Mouse (Mus musculus) forebrain, embryonic 16.5 days (tissue): ENCODE measurements around the gene Grid1. TPM values are rescaled to one million over a fixed set of nuclear protein-coding genes. Genes with fewer than 3 reads are reported as not detected.

Source experiments
- ATAC-seq: fragments of 200-750 bp; cut with Nextera tagmentation; 2 replicates; pipeline ENCODE4 v1.8.0; 2017; ENCODE audit warnings: mild to moderate bottlenecking, moderate library complexity
- H3K27ac ChIP-seq: fragments of 300-500 bp; sonication (generic); 2 replicates; pipeline ENCODE4 v1.5.1; 2014; ENCODE audit warnings: low read length, control low read depth
- H3K27me3 ChIP-seq: fragments of 300-500 bp; sonication (generic); replicated peaks from 2 replicates; pipeline ENCODE4 v1.6.1; 2014; ENCODE audit warnings: low read length; ENCODE audit not compliant: control insufficient read depth, insufficient read depth
- H3K36me3 ChIP-seq: fragments of 300-500 bp; sonication (generic); 2 replicates; pipeline ENCODE4 v1.6.1; 2014; ENCODE audit not compliant: control insufficient read depth, insufficient read depth
- H3K4me1 ChIP-seq: fragments of 300-500 bp; sonication (generic); replicated peaks from 2 replicates; pipeline ENCODE4 v1.6.1; 2014; ENCODE audit warnings: low read length; ENCODE audit not compliant: control insufficient read depth, insufficient read depth
- H3K4me2 ChIP-seq: fragments of 300-500 bp; sonication (generic); 2 replicates; pipeline ENCODE4 v1.6.1; 2014; ENCODE audit warnings: mild to moderate bottlenecking, low read length, control low read depth
- H3K4me3 ChIP-seq: fragments of 300-500 bp; sonication (generic); replicated peaks from 2 replicates; pipeline ENCODE4 v1.5.1; 2014; ENCODE audit warnings: mild to moderate bottlenecking, low read length, control low read depth
- H3K9ac ChIP-seq: fragments of 300-500 bp; sonication (generic); replicated peaks from 2 replicates; pipeline ENCODE4 v1.6.1; 2014; ENCODE audit warnings: low read depth, low read length, control low read depth
- H3K9me3 ChIP-seq: fragments of 300-500 bp; sonication (generic); 2 replicates; pipeline ENCODE4 v1.6.1; 2016; ENCODE audit warnings: low read length; ENCODE audit not compliant: control insufficient read depth
- WGBS: fragments of 180-500 bp; shearing (Covaris S2); extraction: QIAGEN DNeasy Blood & Tissue Kit; methylation state at CpG from one replicate; pipeline ENCODE4 v1.1.7; 2014; 5-methylcytosine and 5-hydroxymethylcytosine counted together
- polyA plus RNA-seq: library from polyadenylated mRNA; unstranded; fragments of >200 nt; fragmentation: Nextera tagmentation; extraction: Ambion mirVana; gene quantifications from 2 replicates; pipeline ENCODE4 v1.2.1, GENCODE M21; 2015

The Grid1 gene
- 2.3 and 4.5 TPM in 2 replicates for polyA plus RNA-seq

GRCm38 (mm10) chr14:34819919-34820652, at the start of gene Grid1:
Gene Grid1 (plus strand): TSS chr14:34820108.
- Histone ChIP-seq H3K4me2 (peak within 1 kb of the TSS; percentile 84), H3K27ac (peak within 1 kb of the TSS; percentile 66), H3K4me3 (peak within 1 kb of the TSS; percentile 72), H3K36me3 (no peaks in the 10 kb centered on the region), H3K4me1 (peaks cover 32% of the 10 kb centered on the region), H3K9me3 (no peaks in the 10 kb centered on the region), H3K9ac (peak within 1 kb of the TSS; percentile 81), H3K27me3 (peaks cover 51% of the 10 kb centered on the region)
- WGBS: under 1% methylated on average over 77 of the region's 96 CpGs
- ATAC-seq: peak; percentile 74

GRCm38 (mm10) chr14:34770467-34770866, 49.4 kb upstream of the Grid1 start:
- H3K36me3 ChIP-seq: no peaks in the 10 kb centered on the region
- no peak overlapping the region for H3K27ac ChIP-seq
- no peak for ATAC-seq
- H3K4me2 ChIP-seq: no peak overlapping the region
- no peak overlapping the region for H3K9ac ChIP-seq
- peaks cover 12% of the 10 kb centered on the region for H3K4me1 ChIP-seq
- H3K9me3 ChIP-seq: no peaks in the 10 kb centered on the region
- H3K4me3 ChIP-seq: no peak overlapping the region
- 90% methylated on average over 6 of the region's 6 CpGs for WGBS
- H3K27me3 ChIP-seq: peaks cover 3% of the 10 kb centered on the region; the same call in 1 of the 2 replicates

- H3K27ac ChIP-seq: no peak overlapping the region
- H3K9ac ChIP-seq: no peak overlapping the region
- 31% methylated on average over 9 of the region's 9 CpGs for WGBS
- H3K9me3 ChIP-seq: no peaks in the 10 kb centered on the region
- H3K4me1 ChIP-seq: peaks cover 12% of the 10 kb centered on the region
- no peak for ATAC-seq
- H3K36me3 ChIP-seq: no peaks in the 10 kb centered on the region
- H3K27me3 ChIP-seq: peaks cover 3% of the 10 kb centered on the region; the same call in 1 of the 2 replicates
- no peak overlapping the region for H3K4me2 ChIP-seq
- H3K4me3 ChIP-seq: no peak overlapping the region
Observed at GRCm38 (mm10) chr14:34771601-34772000, 48.3 kb upstream of the Grid1 start.

GRCm38 (mm10) chr14:34772132-34772531, 47.8 kb upstream of the Grid1 start:
- no peak overlapping the region for H3K27ac ChIP-seq
- WGBS: 52% methylated on average over 7 of the region's 7 CpGs
- no peak overlapping the region for H3K4me2 ChIP-seq
- ATAC-seq: no peak
- H3K9ac ChIP-seq: no peak overlapping the region
- no peak overlapping the region for H3K4me3 ChIP-seq
- no peaks in the 10 kb centered on the region for H3K9me3 ChIP-seq
- no peaks in the 10 kb centered on the region for H3K36me3 ChIP-seq
- H3K4me1 ChIP-seq: peaks cover 12% of the 10 kb centered on the region
- peaks cover 3% of the 10 kb centered on the region; the same call in 1 of the 2 replicates for H3K27me3 ChIP-seq

- Histone ChIP-seq H3K27ac (no peak overlapping the region), H3K27me3 (peaks cover 3% of the 10 kb centered on the region; the same call in 1 of the 2 replicates), H3K9me3 (no peaks in the 10 kb centered on the region), H3K4me2 (no peak overlapping the region), H3K9ac (no peak overlapping the region), H3K4me3 (no peak overlapping the region), H3K4me1 (peaks cover 10% of the 10 kb centered on the region), H3K36me3 (no peaks in the 10 kb centered on the region)
- no peak for ATAC-seq
- WGBS: 79% methylated on average over 3 of the region's 3 CpGs
Observed at GRCm38 (mm10) chr14:34773681-34774080, 46.2 kb upstream of the Grid1 start.

- peaks cover 4% of the 10 kb centered on the region for H3K4me1 ChIP-seq
- H3K9ac ChIP-seq: no peak overlapping the region
- no peak overlapping the region for H3K4me2 ChIP-seq
- H3K4me3 ChIP-seq: no peak overlapping the region
- peaks cover 3% of the 10 kb centered on the region; the same call in 1 of the 2 replicates for H3K27me3 ChIP-seq
- H3K36me3 ChIP-seq: no peaks in the 10 kb centered on the region
- no peak for ATAC-seq
- H3K9me3 ChIP-seq: no peaks in the 10 kb centered on the region
- WGBS: 87% methylated on average over 6 of the region's 6 CpGs
- no peak overlapping the region for H3K27ac ChIP-seq
Observed at GRCm38 (mm10) chr14:34774231-34774630, 45.7 kb upstream of the Grid1 start.

GRCm38 (mm10) chr14:34776719-34777385, 43.1 kb upstream of the Grid1 start:
- Histone ChIP-seq H3K9ac (no peak overlapping the region), H3K4me3 (no peak overlapping the region), H3K4me2 (no peak overlapping the region), H3K27me3 (no peaks in the 10 kb centered on the region), H3K36me3 (no peaks in the 10 kb centered on the region), H3K4me1 (no peaks in the 10 kb centered on the region), H3K9me3 (no peaks in the 10 kb centered on the region), H3K27ac (no peak overlapping the region)
- ATAC-seq: no peak
- 85% methylated on average over 12 of the region's 12 CpGs for WGBS

- no peaks in the 10 kb centered on the region for H3K36me3 ChIP-seq
- H3K4me3 ChIP-seq: no peak overlapping the region
- H3K27me3 ChIP-seq: no peaks in the 10 kb centered on the region
- H3K4me1 ChIP-seq: no peaks in the 10 kb centered on the region
- WGBS: 13% methylated on average over 10 of the region's 10 CpGs
- no peak overlapping the region for H3K4me2 ChIP-seq
- no peaks in the 10 kb centered on the region for H3K9me3 ChIP-seq
- H3K9ac ChIP-seq: no peak overlapping the region
- ATAC-seq: peak; percentile 72
- no peak overlapping the region for H3K27ac ChIP-seq
Observed at GRCm38 (mm10) chr14:34777810-34778209, 42.1 kb upstream of the Grid1 start.

GRCm38 (mm10) chr14:34778760-34779159, 41.1 kb upstream of the Grid1 start:
- no peak for ATAC-seq
- Histone ChIP-seq H3K36me3 (no peaks in the 10 kb centered on the region), H3K27ac (no peak overlapping the region), H3K4me3 (no peak overlapping the region), H3K9me3 (no peaks in the 10 kb centered on the region), H3K9ac (no peak overlapping the region), H3K4me2 (no peak overlapping the region), H3K4me1 (no peaks in the 10 kb centered on the region), H3K27me3 (no peaks in the 10 kb centered on the region)
- 89% methylated on average over 7 of the region's 7 CpGs for WGBS
